Mouse (Mus musculus) bone marrow macrophage, adult 2 months (primary cell): ENCODE measurements around the gene Ago1.

Experiments used
- CTCF ChIP-seq: IDR thresholded peaks from 2 replicates; pipeline ENCODE4 v1.5.1; 2012; ENCODE audit warnings: low read depth, mild to moderate bottlenecking, low read length, moderate library complexity
- POLR2A ChIP-seq: IDR thresholded peaks from 2 replicates; pipeline ENCODE4 v1.6.1; 2012; ENCODE audit warnings: mild to moderate bottlenecking, low read depth, low read length, borderline replicate concordance

DNA sequence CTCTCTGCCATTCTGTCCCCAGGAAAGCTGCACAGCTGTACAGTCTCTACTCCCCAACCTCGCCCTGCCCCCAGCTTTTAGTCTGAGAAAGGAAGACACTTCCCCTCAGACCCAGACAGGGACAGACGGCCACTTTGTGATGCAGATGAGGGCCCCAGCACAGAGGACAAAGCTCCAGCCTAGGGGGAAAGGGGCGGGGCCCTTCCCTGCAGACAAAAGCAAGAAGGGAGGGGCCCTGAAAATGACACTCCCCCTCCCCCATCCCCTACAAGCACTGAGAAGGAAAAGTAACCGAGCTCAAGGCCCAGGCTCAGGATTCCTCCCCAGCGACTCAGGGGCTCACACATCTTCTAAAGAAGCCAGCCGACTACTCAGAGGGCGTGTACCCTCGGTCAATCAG lies 2.5 kb downstream of the Ago1 start:
- TF ChIP-seq POLR2A (no peak), CTCF (no peak)
